In genomic region chr17:25516315-25516714, GRCm38 (mm10) we compare ENCODE assay signal across 28 mouse cellular contexts. TPM values are rescaled to one million over a fixed set of nuclear protein-coding genes. Genes with fewer than 3 reads are reported as not detected.
A peak's percentile ranks its signal among the peaks of the same experiment; 100 is the strongest.
DNase-seq lines count a peak whose midpoint lies in the region; ATAC-seq lines count a peak whose summit lies in the region.
"Had no signal": no experiment of that assay in that cellular context is flagged by ENCODE, and none has a peak within 500 bp of the region (broad histone marks: within the 10 kb centered on the region; RNA-seq: fewer than 3 reads in every experiment).

No protein-coding gene starts in this region.

- 41% methylated on average over 5 of the region's 5 CpGs for WGBS in embryonic facial prominence, embryonic 10.5 days
- 25% methylated on average over 5 of the region's 5 CpGs for WGBS in limb, embryonic 13.5 days

- H3K9ac ChIP-seq in limb, embryonic 13.5 days: no peak overlapping the region
- H3K9ac ChIP-seq: embryonic facial prominence, embryonic 12.5 days; forebrain, embryonic 12.5 days; heart, embryonic 15.5 days; intestine, embryonic 15.5 days; liver, embryonic 14.5 days; lung, embryonic 15.5 days; midbrain, embryonic 13.5 days; neural tube, embryonic 13.5 days; stomach, embryonic 15.5 days had no signal

- H3K4me3 ChIP-seq in embryonic facial prominence, embryonic 10.5 days: no peak overlapping the region
- H3K4me3 ChIP-seq in limb, embryonic 13.5 days: no peak overlapping the region
- H3K4me3 ChIP-seq: embryonic facial prominence, embryonic 12.5 days; erythroblast, embryonic 14.5 days; forebrain, embryonic 12.5 days; heart, embryonic 15.5 days; intestine, embryonic 15.5 days; lung, embryonic 15.5 days; midbrain, embryonic 13.5 days; neural tube, embryonic 13.5 days; stomach, embryonic 15.5 days had no signal

- no peaks in the 10 kb centered on the region for H3K9me3 ChIP-seq in embryonic facial prominence, embryonic 10.5 days
- H3K9me3 ChIP-seq in limb, embryonic 13.5 days: peaks cover 6% of the 10 kb centered on the region; the same call in 1 of the 2 replicates
- H3K9me3 ChIP-seq: heart, embryonic 15.5 days; intestine, embryonic 15.5 days; lung, embryonic 15.5 days; midbrain, embryonic 13.5 days; neural tube, embryonic 13.5 days; stomach, embryonic 15.5 days had no signal

- 0 out of 2 replicates have a peak overlapping the region, but pooled peaks have one; percentile 26 for H3K27ac ChIP-seq in embryonic facial prominence, embryonic 10.5 days (replicated peaks)
- H3K27ac ChIP-seq in limb, embryonic 13.5 days: no peak overlapping the region
- H3K27ac ChIP-seq: embryonic facial prominence, embryonic 12.5 days; forebrain, embryonic 12.5 days; heart, embryonic 15.5 days; intestine, embryonic 15.5 days; liver, embryonic 14.5 days; lung, embryonic 15.5 days; midbrain, embryonic 13.5 days; neural tube, embryonic 13.5 days; stomach, embryonic 15.5 days had no signal

- peaks cover 5% of the 10 kb centered on the region; the same call in 1 of the 2 replicates for H3K27me3 ChIP-seq in embryonic facial prominence, embryonic 10.5 days (replicated peaks; ENCODE audit: low read depth, poor library complexity, severe bottlenecking)
- H3K27me3 ChIP-seq in limb, embryonic 13.5 days: no peaks in the 10 kb centered on the region
- H3K27me3 ChIP-seq: embryonic facial prominence, embryonic 12.5 days; forebrain, embryonic 12.5 days; intestine, embryonic 15.5 days; lung, embryonic 15.5 days; midbrain, embryonic 13.5 days; neural tube, embryonic 13.5 days; stomach, embryonic 15.5 days had no signal

- ATAC-seq in limb, embryonic 13.5 days (ENCODE audit: low FRiP score, low read depth): peak; percentile 58; the same call in 1 of the 2 replicates
- no peak for ATAC-seq in megakaryocyte, adult 5-6 weeks (ENCODE audit: poor library complexity, severe bottlenecking)
- ATAC-seq: activated CD4-positive, CD25-positive, alpha-beta regulatory T cell, adult 4 months; hindbrain, embryonic 16.5 days; intestine, embryonic 15.5 days; midbrain, embryonic 13.5 days had no signal

- H3K4me1 ChIP-seq in embryonic facial prominence, embryonic 10.5 days: peaks cover 37% of the 10 kb centered on the region
- H3K4me1 ChIP-seq in limb, embryonic 13.5 days: peaks cover 27% of the 10 kb centered on the region
- H3K4me1 ChIP-seq: intestine, embryonic 15.5 days; stomach, embryonic 15.5 days had no signal

- no peaks in the 10 kb centered on the region for H3K36me3 ChIP-seq in embryonic facial prominence, embryonic 10.5 days (replicated peaks)
- no peaks in the 10 kb centered on the region for H3K36me3 ChIP-seq in limb, embryonic 13.5 days
- H3K36me3 ChIP-seq: embryonic facial prominence, embryonic 12.5 days; forebrain, embryonic 12.5 days; heart, embryonic 15.5 days; intestine, embryonic 15.5 days; lung, embryonic 15.5 days; midbrain, embryonic 13.5 days; neural tube, embryonic 13.5 days; stomach, embryonic 15.5 days had no signal

- peak; percentile 9 for DNase-seq in adrenal gland, postnatal 10 days
- DNase-seq in adrenal gland, adult (ENCODE audit: inconsistent age in 2 of 2, low spot score in 1 of 2): no peak
- DNase-seq in kidney, postnatal 4 days: peak; percentile 22 to 34
- no peak for DNase-seq in kidney, adult 8-10 months
- DNase-seq in embryonic facial prominence, embryonic 10.5 days (ENCODE audit: low spot score): no peak
- DNase-seq: adrenal gland, postnatal 25 days; cerebellum, adult 9-10 months; heart, postnatal 4 days; kidney, adult 9 months; left cerebral cortex, postnatal 4 days; right cerebral cortex, postnatal 4 days; thymus, postnatal 25 days had no signal

- H3K4me2 ChIP-seq in limb, embryonic 13.5 days (replicated peaks): no peak overlapping the region
- H3K4me2 ChIP-seq: embryonic facial prominence, embryonic 12.5 days; forebrain, embryonic 12.5 days; heart, embryonic 15.5 days; intestine, embryonic 15.5 days; lung, embryonic 15.5 days; midbrain, embryonic 13.5 days; neural tube, embryonic 13.5 days; stomach, embryonic 15.5 days had no signal

RNA-seq across cellular contexts. Expression of gene Sstr5, which starts 19.2 kb away (rescaled TPM):
- under 1 TPM in 1 of 2 experiments, not detected in 1; 0.15 TPM for total RNA-seq in adrenal gland, postnatal 10 days (2021)
- polyA plus RNA-seq in embryonic facial prominence, embryonic 10.5 days (2016; fragmentation: Nextera tagmentation; extraction: Ambion mirVana): 0.13 and 0.21 TPM in 2 replicates
- 0.24 and 0.29 TPM in 2 replicates for polyA plus RNA-seq in limb, embryonic 13.5 days (2015; fragmentation: Nextera tagmentation; extraction: Ambion mirVana)
- not detected in 2 replicates for total RNA-seq in megakaryocyte, adult 5-6 weeks (2015)
- not detected in 2 replicates for total RNA-seq in megakaryocyte, adult 5-6 weeks (2017)
- total RNA-seq: gastrocnemius, adult 18-20 months; gastrocnemius, postnatal 4 days; heart, postnatal 4 days had no signal
- polyA plus RNA-seq: activated CD4-positive, CD25-positive, alpha-beta regulatory T cell, adult 4 months; erythroblast, embryonic 14.5 days had no signal

RNA-seq across cellular contexts. Expression of gene Sox8, which starts 54.2 kb away (rescaled TPM):
- total RNA-seq in adrenal gland, postnatal 10 days (2021): 1 to 10 TPM; 1.7 to 2.4 TPM
- polyA plus RNA-seq in embryonic facial prominence, embryonic 10.5 days (2016; fragmentation: Nextera tagmentation; extraction: Ambion mirVana): 12.5 and 13.1 TPM in 2 replicates
- 15.0 and 16.5 TPM in 2 replicates for polyA plus RNA-seq in limb, embryonic 13.5 days (2015; fragmentation: Nextera tagmentation; extraction: Ambion mirVana)
- not detected in 2 replicates for total RNA-seq in megakaryocyte, adult 5-6 weeks (2015)
- total RNA-seq in megakaryocyte, adult 5-6 weeks (2017): not detected in 2 replicates
- polyA plus RNA-seq: erythroblast, embryonic 14.5 days had no signal

Comparison
In these comparisons a context has a peak if more than half of its experiments do, and no peak if none do; other contexts are left out.
1. DNase-seq: peak in adrenal gland, postnatal 10 days (single experiment) and kidney, postnatal 4 days (2 of 2); none in adrenal gland, adult (0 of 2), kidney, adult 8-10 months (0 of 2) and embryonic facial prominence, embryonic 10.5 days (single experiment).